Mouse (Mus musculus): ENCODE data around the gene Col8a2. TPM values are rescaled to one million over a fixed set of nuclear protein-coding genes. Genes with fewer than 3 reads are reported as not detected.

Col8a2 gene
- polyA plus RNA-seq, 1 experiment from 2014 or later, result 2.0 TPM

DNA sequence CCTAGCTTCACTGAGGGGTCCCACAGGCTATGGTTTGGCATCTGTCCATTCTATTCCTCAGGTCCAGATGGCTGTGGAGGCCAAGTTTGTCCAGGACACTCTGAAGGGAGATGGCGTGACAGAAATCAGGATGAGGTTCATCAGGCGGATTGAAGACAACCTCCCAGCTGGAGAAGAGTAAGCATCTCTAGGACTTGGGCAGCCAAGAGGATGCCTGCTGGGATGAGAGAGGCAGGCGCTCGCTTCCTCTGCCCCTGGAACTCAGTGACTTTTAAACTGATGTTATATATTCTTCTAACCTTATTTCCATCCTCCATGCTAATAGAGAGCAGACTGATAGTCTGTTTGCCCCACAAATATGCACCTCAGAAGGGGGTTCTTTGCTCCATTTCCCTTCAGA is 11.5 kb upstream of the Col8a2 start:
- Histone ChIP-seq H3K36me3 (ENCODE audit: control insufficient read depth, insufficient read depth, low read length) (no peaks in the 10 kb centered on the region), H3K9me3 (replicated peaks; ENCODE audit: control insufficient read depth, low read length) (no peaks in the 10 kb centered on the region), H3K27me3 (ENCODE audit: control insufficient read depth, insufficient read depth, low read length) (no peaks in the 10 kb centered on the region; the same call in 1 of the 2 replicates), H3K4me2 (no peak overlapping the region), H3K4me3 (ENCODE audit: low read depth, low read length) (no peak overlapping the region), H3K27ac (ENCODE audit: low read depth, low read length) (no peak overlapping the region), H3K4me1 (ENCODE audit: control insufficient read depth, insufficient read depth, low read length) (no peaks in the 10 kb centered on the region), H3K9ac (ENCODE audit: low read depth, low read length) (no peak overlapping the region)
- 79% methylated on average over 4 of the region's 4 CpGs for WGBS (ENCODE audit: insufficient replicate concordance)
- no peak for ATAC-seq (replicated peaks; ENCODE audit: insufficient number of reproducible peaks, low FRiP score, low TSS enrichment)

DNA sequence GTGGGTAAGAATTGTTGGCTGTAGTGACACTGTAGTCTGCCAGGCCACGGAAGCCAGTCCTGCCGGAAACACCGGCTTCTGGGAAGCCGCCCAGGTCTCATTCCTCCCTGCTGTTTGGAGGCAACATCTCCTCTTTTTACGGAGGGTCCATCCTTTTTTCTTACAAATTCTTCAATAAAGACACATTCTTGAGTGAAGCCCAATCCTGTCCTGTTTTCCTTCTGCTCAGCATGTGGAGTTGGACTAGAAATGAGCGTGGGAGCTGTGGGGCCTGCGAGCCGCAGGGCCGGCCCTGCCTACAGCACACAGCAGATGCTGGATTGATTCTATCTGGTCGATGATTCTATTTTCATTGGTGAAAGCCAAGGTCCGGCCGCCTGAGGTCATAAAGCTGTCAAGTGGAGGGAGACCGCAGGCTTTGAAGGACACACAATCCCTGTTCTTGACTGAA is 10.9 kb upstream of the Col8a2 start:
- WGBS (ENCODE audit: insufficient replicate concordance), result 85% methylated on average over 13 of the region's 13 CpGs
- Histone ChIP-seq H3K27ac (ENCODE audit: low read depth, low read length) (no peak overlapping the region), H3K36me3 (ENCODE audit: control insufficient read depth, insufficient read depth, low read length) (no peaks in the 10 kb centered on the region), H3K4me2 (no peak overlapping the region), H3K9ac (ENCODE audit: low read depth, low read length) (no peak overlapping the region), H3K9me3 (replicated peaks; ENCODE audit: control insufficient read depth, low read length) (no peaks in the 10 kb centered on the region), H3K27me3 (ENCODE audit: control insufficient read depth, insufficient read depth, low read length) (no peaks in the 10 kb centered on the region; the same call in 1 of the 2 replicates), H3K4me3 (ENCODE audit: low read depth, low read length) (no peak overlapping the region), H3K4me1 (ENCODE audit: control insufficient read depth, insufficient read depth, low read length) (no peaks in the 10 kb centered on the region)
- no peak for ATAC-seq (replicated peaks; ENCODE audit: insufficient number of reproducible peaks, low FRiP score, low TSS enrichment)

- no peak overlapping the region for H3K9ac ChIP-seq (ENCODE audit: low read depth, low read length)
- ATAC-seq (replicated peaks; ENCODE audit: insufficient number of reproducible peaks, low FRiP score, low TSS enrichment), result no peak; the same call in 1 of the 2 replicates
- H3K4me3 ChIP-seq (ENCODE audit: low read depth, low read length), result peak overlapping the region; percentile 28; the same call in 1 of the 2 replicates
- H3K9me3 ChIP-seq (replicated peaks; ENCODE audit: control insufficient read depth, low read length), result no peaks in the 10 kb centered on the region
- H3K4me1 ChIP-seq (ENCODE audit: control insufficient read depth, insufficient read depth, low read length), result no peaks in the 10 kb centered on the region
- H3K27ac ChIP-seq (ENCODE audit: low read depth, low read length), result no peak overlapping the region
- H3K4me2 ChIP-seq, result peak overlapping the region; percentile 56
- WGBS (ENCODE audit: insufficient replicate concordance), result 5% methylated on average over 13 of the region's 13 CpGs
- H3K27me3 ChIP-seq (ENCODE audit: control insufficient read depth, insufficient read depth, low read length), result peaks cover 4% of the 10 kb centered on the region; the same call in 1 of the 2 replicates
- no peaks in the 10 kb centered on the region for H3K36me3 ChIP-seq (ENCODE audit: control insufficient read depth, insufficient read depth, low read length)
Measured at GRCm38 (mm10) chr4:126277906-126278564, 8.6 kb upstream of the Col8a2 start.

DNA sequence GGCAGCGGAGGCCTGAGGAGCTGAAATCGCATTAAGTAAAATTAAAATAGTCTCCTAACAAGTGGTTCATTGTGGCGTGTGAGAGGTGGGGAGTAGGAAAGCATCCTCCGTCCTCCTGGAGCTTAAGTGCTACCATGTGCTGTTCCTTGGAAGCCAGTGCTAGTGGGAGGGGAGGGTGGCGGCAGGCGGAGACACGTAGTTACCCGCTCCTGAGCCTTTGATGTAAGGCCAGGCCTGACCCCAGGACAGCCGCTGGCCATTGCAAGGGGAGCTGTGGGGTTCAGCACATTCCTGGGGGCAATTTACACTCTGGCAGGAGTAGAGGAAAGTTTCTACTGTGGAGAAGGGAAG is 8.1 kb upstream of the Col8a2 start:
- Histone ChIP-seq H3K4me1 (ENCODE audit: control insufficient read depth, insufficient read depth, low read length) (no peaks in the 10 kb centered on the region), H3K9ac (ENCODE audit: low read depth, low read length) (no peak overlapping the region), H3K9me3 (replicated peaks; ENCODE audit: control insufficient read depth, low read length) (no peaks in the 10 kb centered on the region), H3K36me3 (ENCODE audit: control insufficient read depth, insufficient read depth, low read length) (no peaks in the 10 kb centered on the region), H3K4me3 (ENCODE audit: low read depth, low read length) (no peak overlapping the region), H3K27ac (ENCODE audit: low read depth, low read length) (no peak overlapping the region), H3K27me3 (ENCODE audit: control insufficient read depth, insufficient read depth, low read length) (peaks cover 4% of the 10 kb centered on the region; the same call in 1 of the 2 replicates), H3K4me2 (peak overlapping the region; percentile 56)
- 27% methylated on average over 9 of the region's 9 CpGs for WGBS (ENCODE audit: insufficient replicate concordance)
- ATAC-seq (replicated peaks; ENCODE audit: insufficient number of reproducible peaks, low FRiP score, low TSS enrichment), result no peak

DNA sequence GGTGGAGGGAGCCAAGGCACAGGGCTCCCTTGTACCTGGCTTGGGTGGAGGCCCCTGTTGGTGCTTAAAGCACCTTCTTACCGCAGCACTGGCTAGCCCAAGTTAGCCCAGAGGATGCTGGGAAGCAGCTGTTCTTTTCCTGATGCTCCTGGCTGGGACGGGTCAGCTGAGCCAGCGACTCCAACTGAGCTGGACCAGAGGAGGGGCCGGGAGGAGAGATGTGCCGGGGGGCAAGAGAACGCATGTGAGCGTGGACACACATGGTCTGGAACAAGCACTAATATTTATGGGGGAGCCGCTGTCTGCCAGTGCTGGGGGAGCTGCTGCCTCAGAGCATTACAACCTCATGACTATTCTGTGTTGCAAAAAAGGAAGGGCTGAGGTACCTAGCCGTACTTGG is 7.6 kb upstream of the Col8a2 start:
- H3K27ac ChIP-seq (ENCODE audit: low read depth, low read length), result no peak overlapping the region
- 50% methylated on average over 9 of the region's 9 CpGs for WGBS (ENCODE audit: insufficient replicate concordance)
- H3K9me3 ChIP-seq (replicated peaks; ENCODE audit: control insufficient read depth, low read length), result no peaks in the 10 kb centered on the region
- no peaks in the 10 kb centered on the region for H3K4me1 ChIP-seq (ENCODE audit: control insufficient read depth, insufficient read depth, low read length)
- no peak overlapping the region for H3K4me3 ChIP-seq (ENCODE audit: low read depth, low read length)
- peaks cover 6% of the 10 kb centered on the region; the same call in 1 of the 2 replicates for H3K27me3 ChIP-seq (ENCODE audit: control insufficient read depth, insufficient read depth, low read length)
- no peak for ATAC-seq (replicated peaks; ENCODE audit: insufficient number of reproducible peaks, low FRiP score, low TSS enrichment)
- no peak overlapping the region for H3K4me2 ChIP-seq
- H3K36me3 ChIP-seq (ENCODE audit: control insufficient read depth, insufficient read depth, low read length), result no peaks in the 10 kb centered on the region
- H3K9ac ChIP-seq (ENCODE audit: low read depth, low read length), result no peak overlapping the region

GRCm38 (mm10) chr4:126281706-126282105 is 4.9 kb upstream of the Col8a2 start:
- H3K27me3 ChIP-seq (ENCODE audit: control insufficient read depth, insufficient read depth, low read length), result peaks cover 22% of the 10 kb centered on the region
- 57% methylated on average over 9 of the region's 9 CpGs for whole genome bisulfite sequencing (ENCODE audit: insufficient replicate concordance)

GRCm38 (mm10) chr4:126283582-126283981 is 3.0 kb upstream of the Col8a2 start:
- H3K4me1 ChIP-seq (ENCODE audit: control insufficient read depth, insufficient read depth, low read length), result peaks cover 6% of the 10 kb centered on the region; the same call in 1 of the 2 replicates
- H3K4me2 ChIP-seq, result no peak overlapping the region
- ATAC-seq (replicated peaks; ENCODE audit: insufficient number of reproducible peaks, low FRiP score, low TSS enrichment), result no peak
- 71% methylated on average over 8 of the region's 8 CpGs for WGBS (ENCODE audit: insufficient replicate concordance)
- no peak overlapping the region for H3K27ac ChIP-seq (ENCODE audit: low read depth, low read length)
- no peak overlapping the region for H3K4me3 ChIP-seq (ENCODE audit: low read depth, low read length)
- peaks cover 41% of the 10 kb centered on the region for H3K27me3 ChIP-seq (ENCODE audit: control insufficient read depth, insufficient read depth, low read length)
- no peaks in the 10 kb centered on the region for H3K36me3 ChIP-seq (ENCODE audit: control insufficient read depth, insufficient read depth, low read length)
- H3K9ac ChIP-seq (ENCODE audit: low read depth, low read length), result no peak overlapping the region
- no peaks in the 10 kb centered on the region for H3K9me3 ChIP-seq (replicated peaks; ENCODE audit: control insufficient read depth, low read length)

More at GRCm38 (mm10) chr4:126281706-126282105, 4.9 kb upstream of the Col8a2 start:
- Histone ChIP-seq H3K4me2 (no peak overlapping the region), H3K4me1 (ENCODE audit: control insufficient read depth, insufficient read depth, low read length) (peaks cover 4% of the 10 kb centered on the region; the same call in 1 of the 2 replicates), H3K4me3 (ENCODE audit: low read depth, low read length) (no peak overlapping the region), H3K9me3 (replicated peaks; ENCODE audit: control insufficient read depth, low read length) (no peaks in the 10 kb centered on the region), H3K36me3 (ENCODE audit: control insufficient read depth, insufficient read depth, low read length) (no peaks in the 10 kb centered on the region), H3K9ac (ENCODE audit: low read depth, low read length) (no peak overlapping the region), H3K27ac (ENCODE audit: low read depth, low read length) (no peak overlapping the region)
- no peak for ATAC-seq (replicated peaks; ENCODE audit: insufficient number of reproducible peaks, low FRiP score, low TSS enrichment)

DNA sequence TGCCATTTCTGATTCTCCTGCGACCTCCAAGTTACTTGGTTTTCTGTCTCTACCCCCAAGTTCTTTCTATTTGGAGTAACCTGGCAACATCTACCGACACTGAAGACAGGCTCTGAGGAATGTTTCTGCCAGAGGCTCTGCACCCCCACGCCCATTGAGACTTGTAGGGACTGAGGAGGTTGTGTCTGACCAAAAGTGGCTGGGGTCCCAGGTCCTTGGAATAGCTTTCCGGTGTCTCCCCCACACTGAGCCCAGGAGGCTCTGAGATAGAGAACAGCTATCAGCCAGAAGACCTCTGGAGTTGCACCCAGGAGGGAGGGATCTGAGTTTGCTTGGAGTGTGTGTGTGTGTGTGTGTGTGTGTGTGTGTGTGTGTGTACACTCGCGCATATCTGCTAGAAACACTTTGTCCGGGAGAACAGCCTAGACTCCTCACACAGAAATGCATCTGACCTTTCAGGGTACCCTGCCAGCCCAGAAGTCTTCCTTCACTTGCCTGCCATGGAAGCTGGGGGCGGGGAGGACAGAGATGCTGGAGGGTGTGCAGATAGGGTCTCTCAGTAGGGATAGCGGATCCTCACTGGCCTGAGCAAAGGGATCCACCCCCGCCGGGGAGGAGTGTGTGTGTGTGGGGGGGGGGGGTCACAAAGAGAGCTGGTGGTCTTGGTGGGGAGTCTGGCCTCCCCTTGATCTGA is 856 bp downstream of the Col8a2 start:
- no peaks in the 10 kb centered on the region for H3K36me3 ChIP-seq (ENCODE audit: control insufficient read depth, insufficient read depth, low read length)
- H3K9me3 ChIP-seq (replicated peaks; ENCODE audit: control insufficient read depth, low read length), result no peaks in the 10 kb centered on the region
- 32% methylated on average over 11 of the region's 11 CpGs for WGBS (ENCODE audit: insufficient replicate concordance)
- H3K4me1 ChIP-seq (ENCODE audit: control insufficient read depth, insufficient read depth, low read length), result peaks cover 6% of the 10 kb centered on the region; the same call in 1 of the 2 replicates
- H3K4me2 ChIP-seq, result no peak overlapping the region
- H3K4me3 ChIP-seq (ENCODE audit: low read depth, low read length), result peak overlapping the region; percentile 40; the same call in 1 of the 2 replicates
- no peak overlapping the region for H3K9ac ChIP-seq (ENCODE audit: low read depth, low read length)
- ATAC-seq (replicated peaks; ENCODE audit: insufficient number of reproducible peaks, low FRiP score, low TSS enrichment), result no peak
- no peak overlapping the region for H3K27ac ChIP-seq (ENCODE audit: low read depth, low read length)
- peaks cover 53% of the 10 kb centered on the region for H3K27me3 ChIP-seq (ENCODE audit: control insufficient read depth, insufficient read depth, low read length)

All from heart, embryonic 11.5 days (tissue).